Mouse (Mus musculus): ENCODE data around the gene 2610301B20Rik. TPM values are rescaled to one million over a fixed set of nuclear protein-coding genes. Genes with fewer than 3 reads are reported as not detected.
"Not testable (repeated sequence)": the region's sequence is repeated elsewhere in the genome, so short reads cannot be mapped to it uniquely, and the experiment has no call there.

2610301B20Rik gene
- total RNA-seq, 2 experiments from 2014 or later: 15.2 to 16.6 TPM

GRCm38 (mm10) chr4:10905234-10905801 is 31.0 kb downstream of the 2610301B20Rik start:
- DNase-seq: no peak

DNA sequence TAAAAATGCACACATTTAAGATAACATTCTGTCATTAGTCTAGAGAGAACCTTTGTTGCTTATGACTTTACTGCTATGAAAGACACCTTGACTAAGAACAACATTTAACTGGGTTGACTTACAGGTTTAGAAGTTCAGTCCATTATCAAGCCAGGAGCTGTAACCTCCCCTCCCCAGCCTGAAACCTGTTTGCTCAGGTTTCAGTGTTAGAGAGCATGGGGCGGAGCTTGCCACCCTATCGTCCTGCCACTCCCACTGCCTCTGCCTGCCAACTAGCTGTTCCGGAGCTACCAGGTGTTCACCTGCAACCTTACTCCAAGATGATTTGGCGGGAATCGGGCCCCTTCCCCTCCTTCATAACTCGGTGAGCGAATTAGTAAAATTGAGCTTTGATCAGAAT is 37.1 kb downstream of the 2610301B20Rik start:
- DNase-seq: not testable (repeated sequence)

DNA sequence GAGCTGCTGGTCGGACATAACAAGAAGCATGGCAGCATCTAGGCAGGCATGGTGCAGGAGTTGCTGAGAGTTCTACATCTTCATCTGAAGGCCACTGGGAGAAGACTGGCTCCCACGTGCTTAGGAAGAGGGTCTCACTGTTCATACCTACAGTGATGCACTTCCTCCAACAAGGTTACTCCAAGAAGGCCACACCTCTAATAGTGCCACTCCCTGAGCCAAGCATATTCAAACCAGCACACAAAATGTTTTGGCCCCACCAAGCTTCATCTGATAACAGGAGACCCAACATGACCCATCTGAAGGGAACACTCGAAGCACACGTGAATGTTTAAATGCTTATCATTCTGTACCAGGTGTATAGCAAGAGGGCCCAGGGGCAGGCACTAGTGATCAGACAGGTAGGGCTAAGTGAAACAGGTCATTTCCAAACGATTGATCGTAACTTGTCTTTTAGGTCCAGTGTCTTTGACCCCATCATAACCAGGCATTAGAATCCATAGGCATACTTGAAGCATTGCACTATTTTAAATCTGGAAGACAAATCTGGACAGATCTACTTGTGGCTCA is 37.7 kb downstream of the 2610301B20Rik start:
- DNase-seq: no peak

GRCm38 (mm10) chr4:10912611-10913301 is 38.5 kb downstream of the 2610301B20Rik start:
- DNase-seq: peak; percentile 93

DNA sequence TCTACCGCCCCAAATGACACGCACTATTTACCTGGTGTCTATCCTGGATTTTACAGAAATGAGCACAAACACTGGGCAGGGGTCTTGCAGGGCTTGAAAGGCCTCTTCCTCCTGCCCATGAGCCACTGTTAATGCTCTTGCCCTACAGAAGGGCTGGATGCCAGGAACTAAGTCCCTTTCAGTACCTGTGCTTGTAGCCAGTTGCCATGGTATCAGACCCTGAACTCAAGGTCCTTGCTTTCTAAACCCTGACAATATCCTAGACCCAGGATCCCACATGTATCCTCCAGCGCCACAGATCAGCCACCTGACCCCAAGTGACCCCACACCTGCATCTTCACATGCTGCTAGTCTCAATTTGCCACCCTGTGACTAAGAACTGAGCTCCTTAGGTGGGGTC is 39.1 kb downstream of the 2610301B20Rik start:
- DNase-seq: no peak

DNA sequence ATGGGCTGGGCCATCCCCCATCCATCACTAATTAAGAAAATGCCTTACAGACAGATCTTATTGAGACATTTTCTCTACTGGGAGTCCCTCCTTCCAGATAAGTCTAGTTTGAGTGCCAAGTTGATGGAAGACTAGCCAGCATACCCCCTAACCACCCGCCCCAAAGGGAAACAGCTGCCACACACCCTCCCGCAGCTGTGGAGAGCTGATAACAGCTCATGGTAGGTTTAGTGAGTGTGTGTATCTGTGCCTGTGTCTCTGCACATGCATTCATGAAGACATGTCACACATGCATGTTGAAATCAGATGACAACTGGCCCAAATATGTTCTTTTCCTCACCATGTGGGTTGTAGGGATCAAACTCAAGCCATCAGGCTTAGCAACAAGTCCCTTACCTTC is 40.5 kb downstream of the 2610301B20Rik start:
- DNase-seq: no peak

DNA sequence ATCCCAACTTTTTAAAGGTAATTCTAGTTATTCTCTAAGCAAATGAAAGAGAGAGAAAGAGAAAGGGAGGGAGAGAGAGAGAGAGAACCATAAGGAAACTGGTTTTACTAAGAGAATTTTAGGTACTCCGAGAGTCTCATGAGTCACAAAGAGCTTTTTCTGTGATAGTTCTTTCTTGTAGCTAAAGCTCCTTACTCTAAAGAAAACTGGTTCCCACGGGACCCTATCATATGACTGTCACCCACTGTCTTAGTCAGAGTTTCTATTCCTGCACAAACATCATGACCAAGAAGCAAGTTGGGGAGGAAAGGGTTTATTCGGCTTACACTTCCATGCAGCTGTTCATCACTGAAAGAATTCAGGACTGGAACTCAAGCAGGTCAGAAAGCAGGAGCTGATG is 41.0 kb downstream of the 2610301B20Rik start:
- DNase-seq: no peak

DNA sequence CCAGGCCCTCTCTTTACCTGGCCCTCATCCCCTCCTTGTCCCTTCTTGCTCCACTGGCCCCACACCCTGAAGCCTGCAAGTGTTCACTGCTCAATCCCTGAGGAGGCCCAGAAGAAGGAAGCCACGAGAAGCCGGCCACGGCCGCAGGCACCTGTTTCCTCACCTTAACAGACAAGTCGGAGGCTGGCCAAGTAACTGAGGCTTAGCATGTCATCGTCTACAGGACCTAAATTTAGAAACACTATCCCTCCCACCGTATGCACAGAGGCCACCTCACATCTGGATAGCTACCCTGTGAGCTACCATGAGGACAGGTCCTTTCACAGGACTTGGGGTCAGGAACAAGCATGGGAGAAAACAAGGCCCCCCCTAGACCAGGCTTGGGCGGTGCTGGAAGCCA is 44.1 kb downstream of the 2610301B20Rik start:
- no peak for DNase-seq

- DNase-seq: no peak
Measured at GRCm38 (mm10) chr4:10919097-10919496, 44.8 kb downstream of the 2610301B20Rik start.

DNA sequence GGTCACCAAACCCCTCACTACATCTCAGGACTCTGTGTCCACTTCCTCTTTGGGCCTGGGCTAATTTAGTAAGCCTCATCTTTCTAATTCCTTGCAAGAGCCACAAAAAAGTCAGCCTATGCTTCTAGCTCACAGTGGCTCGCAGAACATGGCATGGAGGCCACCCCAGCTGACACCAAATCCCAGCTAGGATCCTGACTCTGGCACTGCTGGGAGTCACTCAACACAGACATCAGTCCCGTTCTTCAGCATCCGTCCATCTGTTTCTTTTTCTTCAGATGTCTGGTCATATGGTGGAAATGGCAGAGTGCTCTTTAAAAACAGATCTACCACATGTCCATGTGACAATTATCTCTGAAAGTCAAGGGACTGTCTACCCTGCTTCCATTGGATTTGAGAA is 45.2 kb downstream of the 2610301B20Rik start:
- no peak for DNase-seq

DNA sequence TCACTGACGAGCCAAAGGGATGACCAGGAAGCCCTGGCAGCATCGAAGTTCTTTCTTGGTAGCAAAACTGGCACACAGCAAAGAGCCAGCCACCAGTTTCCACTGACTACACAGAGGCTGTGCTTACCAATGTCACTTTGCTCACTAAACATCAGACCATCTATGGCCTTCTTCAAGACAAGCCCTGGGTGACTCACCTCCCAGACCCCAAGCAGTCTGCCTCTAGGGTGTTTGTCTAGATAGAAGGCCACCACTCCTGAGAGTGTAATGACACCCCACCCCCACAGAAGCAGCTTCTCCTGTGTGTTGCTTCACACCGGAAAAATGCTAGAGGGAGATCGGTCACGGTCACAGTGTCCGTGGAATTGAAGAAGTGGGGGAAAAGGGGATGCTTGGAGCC is 45.7 kb downstream of the 2610301B20Rik start:
- no peak for DNase-seq

DNA sequence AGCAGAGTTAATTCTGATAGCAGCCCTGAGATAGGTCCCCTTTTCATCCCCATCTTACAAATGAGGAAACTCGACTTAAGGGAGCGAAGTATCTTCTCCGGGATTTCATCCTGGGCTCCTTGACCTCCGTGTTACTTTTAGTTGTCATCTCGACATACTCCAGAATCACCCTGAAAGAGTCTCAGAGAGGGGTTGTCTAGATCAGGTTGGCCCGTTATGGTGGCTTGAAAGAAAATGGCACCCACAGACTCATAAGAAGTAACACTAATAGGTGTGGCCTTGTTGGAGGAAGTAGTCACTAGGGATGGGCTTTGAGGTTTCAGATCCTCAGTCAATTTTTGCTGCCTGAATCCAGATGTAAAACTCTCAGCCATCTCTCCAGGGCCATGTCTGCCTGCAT is 46.3 kb downstream of the 2610301B20Rik start:
- DNase-seq: no peak

GRCm38 (mm10) chr4:10923180-10923579 is 48.9 kb downstream of the 2610301B20Rik start:
- DNase-seq: peak; percentile 80

- DNase-seq: no peak
Measured at GRCm38 (mm10) chr4:10924140-10924539, 49.8 kb downstream of the 2610301B20Rik start.

- DNase-seq: no peak
Measured at GRCm38 (mm10) chr4:10924541-10924940, 50.2 kb downstream of the 2610301B20Rik start.

DNA sequence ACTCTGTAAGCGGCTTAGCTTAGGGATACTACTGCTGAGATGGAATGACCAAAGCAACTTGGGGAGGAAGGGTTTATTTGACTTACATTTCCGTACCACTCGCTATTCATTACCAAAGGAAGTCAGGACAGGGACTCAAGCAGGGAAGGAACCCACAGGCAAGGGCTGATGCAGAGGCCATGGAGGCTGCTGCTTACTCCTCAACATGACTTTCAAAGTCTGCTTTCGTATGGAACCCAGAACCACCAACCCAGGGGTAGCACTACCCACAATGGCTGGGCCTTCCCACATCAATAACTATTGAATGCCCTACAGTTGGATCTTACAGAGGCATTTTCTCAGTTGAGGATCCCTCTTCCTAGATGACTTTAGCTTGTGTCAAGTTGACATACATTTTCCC is 52.1 kb downstream of the 2610301B20Rik start:
- DNase-seq: no peak

GRCm38 (mm10) chr4:10928158-10928557 is 53.9 kb downstream of the 2610301B20Rik start:
- no peak for DNase-seq

GRCm38 (mm10) chr4:10929726-10930125 is 55.4 kb downstream of the 2610301B20Rik start:
- no peak for DNase-seq

GRCm38 (mm10) chr4:10931040-10931439 is 56.7 kb downstream of the 2610301B20Rik start:
- DNase-seq: no peak

- DNase-seq: no peak
Measured at GRCm38 (mm10) chr4:10932091-10932745, 57.9 kb downstream of the 2610301B20Rik start.

- no peak for DNase-seq
Measured at GRCm38 (mm10) chr4:10932782-10933181, 58.5 kb downstream of the 2610301B20Rik start.

DNA sequence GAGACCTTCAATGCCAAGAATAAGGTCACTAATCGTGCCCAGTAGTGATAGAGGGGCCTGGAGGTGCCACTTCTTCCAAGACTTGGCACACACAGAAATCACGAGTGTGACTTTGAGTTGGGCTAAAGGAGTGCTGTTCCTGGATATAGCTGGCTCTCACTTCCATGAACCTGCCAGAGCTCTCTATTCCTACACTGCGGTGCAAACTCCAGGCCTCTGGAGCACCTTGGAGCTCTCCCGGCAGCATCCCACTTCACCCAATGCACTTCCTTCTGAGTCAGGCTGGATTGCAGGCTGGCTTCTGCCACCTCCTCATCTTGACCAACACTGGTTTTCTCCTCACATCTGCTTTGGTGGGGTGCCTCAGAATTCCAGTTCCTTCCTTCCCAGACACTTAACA is 62.5 kb downstream of the 2610301B20Rik start:
- DNase-seq: no peak
